Mouse (Mus musculus) cerebellum, postnatal 36 days (tissue): ENCODE data around the gene Mgst3.
A peak's percentile ranks its signal among the peaks of the same experiment; 100 is the strongest.

Source experiments
- DNase-seq, 2 experiments: peaks; one replicate each; pipeline ENCODE4 v3.0.0; 2021 to 2022; ENCODE audit warnings: mixed read lengths in 2 of 2

Gene Mgst3

GRCm38 (mm10) chr1:167393683-167394492 lies at the start of gene Mgst3:
Gene Mgst3 (minus strand): TSS chr1:167393841.
- peak; percentile 98 to 99 for DNase-seq

DNA sequence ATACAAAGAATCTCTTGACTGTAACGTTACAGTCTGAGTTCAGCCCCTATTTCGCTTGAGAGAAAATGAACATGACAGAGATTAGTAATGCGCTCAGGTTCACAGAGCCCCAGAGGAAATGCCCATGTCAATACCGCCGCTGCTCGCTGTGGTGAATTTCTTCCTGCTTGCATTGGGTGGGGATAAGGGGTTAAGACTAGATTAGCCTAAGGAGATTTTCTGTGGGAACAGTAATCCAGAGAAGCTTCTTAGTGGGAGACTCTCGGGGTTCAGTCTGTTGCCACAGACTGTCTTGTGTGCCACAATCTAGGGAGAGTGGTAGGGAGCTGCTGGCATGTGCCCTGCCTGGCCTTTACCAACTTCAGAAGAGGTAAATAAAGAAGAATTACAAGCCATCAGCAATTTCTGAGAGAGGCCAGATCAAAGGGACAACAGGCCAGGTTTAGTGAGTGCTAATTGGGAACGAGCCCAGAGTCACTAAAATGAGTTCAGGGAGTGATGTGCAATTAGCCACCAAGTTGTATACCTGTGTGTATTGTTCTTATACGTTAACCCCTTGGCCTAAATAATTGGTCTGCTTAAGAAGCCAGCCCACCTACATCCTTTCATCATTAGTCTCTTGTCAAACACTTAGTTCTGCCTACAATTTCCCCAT lies 44.7 kb upstream of the Mgst3 start:
- DNase-seq, result no peak

GRCm38 (mm10) chr1:167437091-167437490 lies 43.5 kb upstream of the Mgst3 start:
- DNase-seq, result no peak

GRCm38 (mm10) chr1:167436186-167436975 lies 42.7 kb upstream of the Mgst3 start:
- no peak for DNase-seq

- no peak for DNase-seq
Measured at GRCm38 (mm10) chr1:167434931-167435330, 41.3 kb upstream of the Mgst3 start.

DNA sequence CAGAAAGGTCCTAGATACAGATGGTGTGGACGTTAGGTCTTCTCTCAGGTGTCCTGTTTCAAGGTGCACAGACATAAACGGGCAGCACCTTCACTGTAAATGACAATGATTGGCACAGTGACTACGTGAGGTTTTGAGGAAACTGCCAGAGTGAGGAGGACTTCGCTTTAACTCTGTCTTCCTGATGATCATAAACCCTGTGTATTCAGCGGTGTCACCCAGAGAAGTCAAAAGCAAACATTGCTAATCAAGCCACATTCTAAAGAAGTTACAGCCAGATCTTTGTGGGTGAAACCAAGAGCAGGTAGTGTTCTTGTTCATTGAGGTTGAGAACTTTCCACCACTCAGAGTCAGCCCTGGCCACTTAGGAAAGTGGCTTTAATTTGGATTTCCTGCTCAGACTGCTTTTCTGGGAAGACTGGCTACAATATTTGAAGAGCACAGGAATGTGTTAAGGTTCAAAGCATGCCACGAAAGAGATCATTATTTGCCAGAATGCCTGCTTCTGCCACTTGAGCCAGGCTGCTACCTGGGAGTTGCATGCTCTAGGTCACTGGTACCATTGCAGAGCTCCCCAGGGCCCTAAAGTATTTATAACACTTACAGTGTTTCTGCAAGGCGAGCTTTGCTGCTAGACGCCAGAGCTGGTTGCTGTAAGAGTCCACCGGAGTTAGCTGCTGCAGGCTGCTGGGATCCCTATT lies 37.5 kb upstream of the Mgst3 start:
- DNase-seq, result no peak

DNA sequence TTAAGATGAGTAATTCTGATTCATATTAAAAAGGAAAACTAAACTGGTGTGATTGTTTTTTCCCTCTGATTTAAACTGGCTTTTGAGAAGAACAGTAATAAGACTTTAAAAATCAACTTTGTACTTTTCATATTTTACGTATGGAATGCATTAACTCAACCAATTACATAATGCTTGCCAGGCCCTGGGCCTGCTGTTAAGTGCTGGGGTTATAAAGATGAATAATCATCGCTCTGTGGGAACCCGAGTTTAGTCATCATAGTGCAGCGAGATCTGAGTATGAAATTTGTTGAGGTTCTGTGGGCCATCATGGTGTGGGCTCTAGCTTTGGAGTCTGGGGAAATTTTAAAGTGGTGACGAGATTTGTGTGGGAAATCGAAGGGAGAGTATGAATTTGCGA lies 33.0 kb upstream of the Mgst3 start:
- no peak for DNase-seq

DNA sequence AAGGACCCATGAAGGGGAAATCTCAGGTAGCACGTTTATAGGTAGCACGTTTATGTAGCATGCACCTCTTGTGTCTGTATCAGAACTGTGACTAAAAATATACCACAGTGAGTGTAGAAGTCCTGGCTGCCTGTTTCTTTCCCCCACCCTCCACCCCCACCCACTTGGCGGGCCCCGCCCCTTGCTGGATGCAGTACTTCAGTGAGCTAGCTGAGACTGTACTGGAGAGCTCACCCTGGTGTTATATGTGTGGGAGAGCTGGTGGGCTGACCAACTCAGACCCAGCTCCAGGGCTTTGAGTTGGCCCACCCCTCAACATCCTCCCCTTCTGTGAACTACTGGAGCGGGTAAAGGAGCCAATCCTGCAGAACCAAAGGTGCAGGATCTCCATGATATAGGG lies 31.9 kb upstream of the Mgst3 start:
- no peak for DNase-seq

DNA sequence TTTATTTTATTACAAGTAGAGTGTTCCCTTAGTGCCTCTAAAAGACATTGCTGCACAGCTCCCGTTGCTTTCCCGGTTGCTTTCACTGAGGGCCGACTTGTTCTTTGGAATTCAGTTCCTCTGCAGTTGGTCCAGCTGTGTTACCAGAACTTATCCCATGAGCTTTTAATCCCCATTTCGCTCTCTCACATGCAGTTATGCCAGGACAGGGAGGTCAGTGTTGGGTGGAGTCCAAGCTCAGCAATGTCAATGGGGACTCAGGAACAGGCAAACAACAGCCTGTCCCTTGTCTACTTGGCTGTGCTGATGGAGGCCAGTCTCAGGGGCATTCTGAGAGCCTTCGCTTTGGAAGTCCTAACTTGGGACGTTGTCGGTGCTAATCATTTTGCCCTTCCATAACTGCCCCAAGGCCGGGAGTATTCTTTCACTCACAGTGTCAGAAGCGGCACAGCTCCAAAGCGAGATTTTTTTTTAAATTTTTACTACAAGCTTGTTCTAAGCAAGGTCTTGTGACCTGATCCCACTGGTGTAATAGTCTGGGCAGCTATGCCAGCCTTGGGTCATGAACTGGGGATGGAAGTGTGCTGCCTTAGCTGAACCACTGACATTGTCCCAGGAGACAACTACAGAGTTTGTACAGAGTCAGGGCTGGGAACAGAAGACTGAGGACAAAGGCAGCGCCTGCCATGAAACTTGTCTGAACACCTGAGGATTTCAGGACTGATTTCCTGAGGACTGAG lies 29.0 kb upstream of the Mgst3 start:
- no peak for DNase-seq

DNA sequence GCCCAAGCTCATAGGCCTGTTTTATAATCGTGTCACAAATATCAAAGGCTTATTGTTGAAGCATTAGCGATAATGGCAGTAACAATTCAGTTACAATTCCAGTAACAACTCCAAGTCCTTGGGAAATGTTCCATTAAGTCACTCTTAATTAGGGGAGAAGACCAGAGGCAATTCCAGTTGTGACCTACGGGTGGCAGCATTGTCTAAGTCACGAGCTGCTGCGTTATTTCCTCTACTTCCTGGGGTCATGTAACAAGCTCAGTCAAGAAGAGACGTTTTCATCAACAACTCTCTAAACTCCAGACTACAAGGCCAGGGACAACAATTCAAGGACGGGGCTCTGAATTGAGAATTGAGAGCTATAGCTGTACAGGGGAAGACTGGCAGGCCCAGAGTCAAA lies 21.2 kb upstream of the Mgst3 start:
- DNase-seq, result peak; percentile 68 to 77

DNA sequence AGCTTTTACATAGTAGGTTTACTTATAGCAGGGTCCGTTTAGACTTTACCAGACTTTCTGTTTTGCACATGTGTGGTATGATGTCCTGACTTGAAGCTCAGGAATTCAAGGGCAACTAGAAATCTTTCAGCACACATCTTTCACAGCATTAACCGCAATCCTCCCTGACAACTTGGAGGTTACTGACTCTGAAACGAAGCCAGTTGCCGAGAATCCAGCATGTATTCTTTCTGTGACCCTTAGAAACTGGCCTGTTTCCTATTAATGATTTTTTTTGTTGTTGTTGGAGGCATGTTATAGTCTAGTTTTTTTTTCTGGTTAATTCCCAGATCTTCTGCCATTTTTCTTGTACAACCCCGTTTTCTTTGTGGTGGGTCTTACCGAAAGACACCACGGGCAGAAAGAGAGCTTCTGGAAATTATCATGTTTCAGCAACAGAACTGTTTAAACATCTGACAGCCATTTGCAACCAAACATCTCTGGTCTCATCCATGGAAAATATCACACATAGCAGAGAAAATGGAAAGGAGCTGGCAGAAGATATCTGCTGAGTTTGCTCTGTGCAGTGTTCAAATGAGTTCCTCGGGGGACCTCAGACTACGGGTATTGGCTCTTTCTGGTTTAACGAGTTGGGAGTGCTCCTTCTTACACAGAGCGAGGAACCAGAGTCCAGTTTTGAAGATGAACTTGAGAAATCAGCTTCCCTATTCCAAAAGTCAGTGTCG lies 18.5 kb upstream of the Mgst3 start:
- no peak for DNase-seq

GRCm38 (mm10) chr1:167409601-167410000 lies 16.0 kb upstream of the Mgst3 start:
- no peak for DNase-seq

- DNase-seq, result no peak
Measured at GRCm38 (mm10) chr1:167405237-167405636, 11.6 kb upstream of the Mgst3 start.

DNA sequence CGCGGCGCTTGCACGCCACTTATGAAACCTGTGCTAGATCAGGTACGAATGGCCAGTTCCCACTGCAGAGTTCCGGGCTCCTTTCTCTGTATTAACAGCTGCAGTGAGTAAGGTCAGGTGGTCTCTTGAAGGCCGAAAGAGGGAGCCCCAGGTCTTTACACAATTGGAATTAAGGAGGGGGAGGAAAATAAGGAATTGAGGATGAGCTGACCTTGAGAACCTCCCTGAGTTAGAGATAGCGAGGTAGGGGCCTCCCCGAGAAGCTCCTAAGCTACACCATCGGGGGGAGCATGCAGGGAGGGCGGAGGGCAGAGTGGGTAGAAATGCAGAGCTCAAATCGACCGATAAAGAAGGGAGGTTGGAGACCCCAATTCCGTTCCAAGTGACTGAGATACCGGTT lies 360 bp downstream of the Mgst3 start:
- no peak for DNase-seq

GRCm38 (mm10) chr1:167392687-167393086 lies 954 bp downstream of the Mgst3 start:
- DNase-seq, result peak; percentile 53 to 66

DNA sequence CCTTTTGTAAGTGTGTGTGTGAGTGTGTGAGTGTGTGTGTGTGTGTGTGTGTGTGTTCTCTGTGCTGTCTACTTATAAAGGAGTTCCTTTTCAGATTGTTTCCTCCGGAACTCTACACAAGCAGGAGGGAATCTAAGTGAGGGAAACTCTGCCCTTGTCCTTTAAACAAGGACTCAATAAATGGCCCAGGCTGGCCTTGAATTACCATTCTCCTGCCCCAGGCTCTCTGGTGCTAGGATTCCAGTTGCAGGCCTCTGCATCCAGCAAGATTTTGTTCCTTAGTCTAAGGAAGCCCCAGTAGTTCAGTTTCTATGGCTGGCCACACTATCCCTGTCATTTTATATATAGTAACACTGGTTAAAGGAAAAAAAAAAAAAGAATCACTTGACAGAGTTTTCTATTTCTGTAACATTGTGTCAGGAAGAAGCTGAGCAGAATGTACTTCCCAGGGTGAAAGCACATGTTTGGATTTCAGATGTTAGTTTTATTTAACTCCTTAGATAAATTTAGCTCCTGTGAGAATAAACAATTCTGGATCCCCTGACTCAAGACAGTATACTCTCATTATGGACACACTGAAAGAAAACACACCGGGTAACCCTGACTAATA lies 1.5 kb downstream of the Mgst3 start:
- no peak for DNase-seq

- DNase-seq, result no peak
Measured at GRCm38 (mm10) chr1:167391241-167391640, 2.4 kb downstream of the Mgst3 start.

GRCm38 (mm10) chr1:167390381-167390780 lies 3.3 kb downstream of the Mgst3 start:
- DNase-seq, result no peak

DNA sequence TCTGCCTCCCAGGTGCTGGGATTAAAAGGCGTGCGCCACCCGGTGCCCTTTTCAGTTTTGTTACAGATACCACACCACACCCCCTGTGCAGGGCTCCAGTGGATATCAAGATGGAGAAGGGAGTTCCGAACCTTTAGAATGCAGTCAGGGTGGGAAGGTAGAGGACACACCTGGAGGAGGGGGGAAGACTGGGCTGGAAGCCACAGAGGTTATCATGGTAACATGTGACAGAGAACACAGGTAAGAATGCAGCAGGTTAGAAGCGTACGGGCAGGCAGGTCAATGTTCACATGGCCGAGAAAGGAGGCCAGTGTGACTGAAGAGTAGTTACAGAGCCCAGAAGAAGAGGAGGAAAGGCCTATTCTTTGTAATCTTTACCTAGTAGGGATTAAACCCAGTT lies 4.1 kb downstream of the Mgst3 start:
- DNase-seq, result no peak

- no peak for DNase-seq
Measured at GRCm38 (mm10) chr1:167388571-167388970, 5.1 kb downstream of the Mgst3 start.

- DNase-seq, result peak in 1 of 2 experiments; percentile 1
Measured at GRCm38 (mm10) chr1:167387796-167388195, 5.8 kb downstream of the Mgst3 start.
